Mouse (Mus musculus) left cerebral cortex, adult 6 months (tissue): Measurements from ENCODE around the gene Zfp954. TPM values are rescaled to one million over a fixed set of nuclear protein-coding genes. Genes with fewer than 3 reads are reported as not detected.

Experiments
- long read RNA-seq, 2 experiments: library from polyadenylated mRNA; unstranded; transcript quantifications; one replicate each; pipeline ENCODE4 v2.0.0; 2019 to 2020
- polyA plus RNA-seq: library from polyadenylated mRNA; unstranded; fragments of <200 nt; fragmentation: Nextera tagmentation; gene quantifications from 2 replicates; pipeline ENCODE4 v1.2.3, GENCODE M21; 2021

The Zfp954 gene
- polyA plus RNA-seq: 11.8 and 15.8 TPM in 2 replicates
- long read RNA-seq, experiment 1, transcript Zfp954-201 (5 exons, 2,042 nt): major isoform, 166 of 179 reads
- long read RNA-seq, experiment 1, partial matches to known transcripts: 4 of 179 reads
- long read RNA-seq, experiment 1, other reads (novel, unspliced or antisense): 9 of 179 reads
- long read RNA-seq, experiment 2, transcript Zfp954-201 (5 exons, 2,042 nt): major isoform, 18 of 23 reads
- long read RNA-seq, experiment 2, partial matches to known transcripts: 3 of 23 reads
- long read RNA-seq, experiment 2, other reads (novel, unspliced or antisense): 2 of 23 reads

DNA sequence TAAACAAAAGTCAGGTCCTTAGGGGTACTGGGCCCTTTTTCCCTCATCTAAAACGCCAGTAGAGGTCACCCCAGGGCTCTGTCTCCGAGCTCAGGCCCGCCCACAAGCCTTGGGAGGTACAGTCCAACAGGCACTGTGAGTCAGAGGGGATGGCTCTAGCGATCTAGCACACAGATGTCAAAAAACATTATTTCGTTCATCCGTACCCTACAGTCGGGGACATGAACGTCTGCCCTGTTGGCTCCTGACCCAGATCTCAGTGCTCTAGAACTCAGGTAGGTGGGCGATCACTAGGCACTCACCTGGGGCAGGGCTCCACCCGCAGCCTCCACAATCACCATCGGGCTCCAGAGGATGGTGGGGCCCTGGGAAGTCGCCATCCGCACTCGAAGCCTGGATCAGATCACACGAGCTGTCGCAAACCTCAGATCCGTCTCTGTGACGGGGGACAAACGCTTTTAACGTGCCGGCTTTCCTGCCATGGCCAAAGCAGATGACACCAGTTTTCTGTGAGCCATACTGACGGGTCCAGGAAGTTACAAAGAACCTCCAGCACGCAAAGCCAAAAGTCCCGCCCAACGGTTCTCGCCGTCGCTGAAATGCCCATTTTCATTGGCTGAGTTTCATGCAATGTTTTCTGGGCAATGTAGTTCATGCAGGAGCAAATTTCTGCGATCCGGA, at the start of gene Zfp954:
Gene Zfp954, minus strand, starts transcription at position 568 of the 681 bp plus-strand sequence.

GRCm38 (mm10) chr7:7136379-7136866, 15.1 kb upstream of the Zfp954 start, which contains the start of gene Zfp773:
Gene Zfp773, minus strand, starts transcription at chr7:7136755.

Other genes starting within 250 kb of the Zfp954 start
- gene Aurkc, start 126.2 kb downstream of the Zfp954 start, polyA plus RNA-seq: not detected in 2 replicates
- 0.48 and 0.88 TPM in 2 replicates for gene Zfp773, start 15.3 kb upstream of the Zfp954 start, polyA plus RNA-seq
- 3.2 and 3.4 TPM in 2 replicates for gene Zfp418, start 49.8 kb upstream of the Zfp954 start, polyA plus RNA-seq
- gene Zfp772, start 88.5 kb upstream of the Zfp954 start, polyA plus RNA-seq: 4.1 and 4.9 TPM in 2 replicates
- gene Vmn2r29, start 125.8 kb upstream of the Zfp954 start, polyA plus RNA-seq: 0.39 and 1.1 TPM in 2 replicates
- 11.5 and 12.4 TPM in 2 replicates for gene Gm45844, start 156.8 kb upstream of the Zfp954 start, polyA plus RNA-seq
- 119 and 147 TPM in 2 replicates for gene Clcn4, start 179.4 kb upstream of the Zfp954 start, polyA plus RNA-seq
- 0.01 TPM in 1 of 2 replicates, not detected in the other for gene Vmn2r30, start 216.1 kb upstream of the Zfp954 start, polyA plus RNA-seq